Mouse (Mus musculus) yolk sac, embryonic 10.5 days (tissue): ENCODE results near the gene D230025D16Rik.
A peak's percentile ranks its signal among the peaks of the same experiment; 100 is the strongest.

ENCODE experiments used
- DNase-seq: peaks from one replicate; pipeline ENCODE4 v3.0.0-alpha.2; 2017; ENCODE audit warnings: low spot score

The D230025D16Rik gene

GRCm38 (mm10) chr8:105237442-105238142 is 12.6 kb downstream of the D230025D16Rik start:
- no peak for DNase-seq

GRCm38 (mm10) chr8:105241016-105241415 is 16.1 kb downstream of the D230025D16Rik start:
- DNase-seq, result no peak

DNA sequence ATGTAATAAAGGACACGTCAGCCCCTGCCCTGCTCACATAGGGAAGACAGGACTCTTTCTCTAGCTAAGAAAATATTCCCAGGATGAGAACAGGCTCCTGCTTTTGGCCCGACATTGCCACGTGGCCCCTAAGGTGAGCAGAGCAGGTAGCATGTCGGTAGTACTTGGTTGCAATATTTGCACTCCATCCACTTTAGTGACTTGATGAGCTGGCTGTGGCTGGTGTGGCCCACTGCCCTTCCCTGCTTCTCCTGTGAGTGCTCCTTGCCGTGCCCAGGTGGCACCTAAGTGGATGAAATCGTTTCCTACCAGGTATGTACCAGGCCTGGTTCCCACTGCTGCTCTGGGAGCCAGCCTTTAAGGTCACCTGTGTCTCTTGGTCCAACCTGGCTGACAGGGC is 27.0 kb downstream of the D230025D16Rik start:
- no peak for DNase-seq

DNA sequence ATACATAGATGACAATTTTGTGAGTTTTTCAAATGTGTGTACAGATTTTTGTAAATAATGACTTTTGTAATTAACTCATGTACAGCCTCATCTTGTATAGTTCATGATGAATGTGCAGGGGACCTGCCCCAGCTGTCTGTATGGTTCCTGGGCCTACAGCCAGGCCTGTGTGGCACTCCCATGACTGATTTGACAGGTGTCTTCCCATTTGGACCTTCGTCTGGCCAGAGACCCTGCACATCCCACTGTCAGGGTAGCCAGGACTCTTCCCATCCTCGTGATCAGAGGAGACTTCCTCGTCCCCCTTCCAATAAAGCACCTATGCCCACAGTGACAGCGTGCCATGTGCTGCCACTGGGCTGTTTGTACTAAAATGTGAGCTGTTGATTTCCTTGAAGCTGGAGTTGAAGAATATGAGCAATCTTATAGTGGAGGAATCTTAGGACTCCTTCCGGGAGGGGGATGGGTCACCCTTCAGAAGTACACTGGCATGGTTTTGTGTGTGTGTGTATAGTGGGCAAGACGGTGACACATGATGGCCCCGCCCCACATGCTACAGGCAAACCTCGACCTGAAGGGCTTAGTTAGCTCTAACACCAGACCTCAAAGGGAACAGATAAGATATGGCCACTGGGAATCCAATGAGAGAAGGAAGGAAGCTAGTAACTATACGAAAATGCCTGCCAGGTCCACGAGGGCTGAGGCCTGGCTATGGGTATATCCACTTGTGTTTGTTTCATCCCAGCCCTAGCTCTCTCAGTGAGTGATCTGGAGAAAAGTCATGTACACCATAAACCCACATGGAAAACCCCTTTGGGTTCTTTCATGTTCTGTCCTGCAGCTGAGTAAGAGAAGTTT is 28.0 kb downstream of the D230025D16Rik start:
- DNase-seq, result no peak

DNA sequence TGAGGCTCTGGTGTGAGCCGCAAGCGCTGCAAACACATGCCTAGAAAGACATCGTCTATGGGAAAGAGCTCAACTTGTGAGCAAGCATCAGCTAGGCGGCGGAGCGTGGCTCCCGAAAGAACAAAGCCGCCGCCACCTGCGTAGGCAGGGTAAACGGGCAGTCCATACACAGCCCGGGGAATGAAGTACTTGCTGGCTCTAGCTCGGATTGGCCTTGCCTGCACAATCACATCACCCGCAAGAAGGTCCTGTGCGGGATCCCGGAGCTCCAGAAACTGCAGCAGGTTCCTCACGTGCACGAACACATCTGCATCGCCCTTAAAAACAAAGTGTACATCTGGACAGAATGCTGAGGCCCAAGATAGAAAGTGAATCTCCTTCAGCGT is 28.8 kb downstream of the D230025D16Rik start:
- DNase-seq, result no peak

- peak; percentile 91 for DNase-seq
Measured at GRCm38 (mm10) chr8:105254152-105254965, 29.4 kb downstream of the D230025D16Rik start.

DNA sequence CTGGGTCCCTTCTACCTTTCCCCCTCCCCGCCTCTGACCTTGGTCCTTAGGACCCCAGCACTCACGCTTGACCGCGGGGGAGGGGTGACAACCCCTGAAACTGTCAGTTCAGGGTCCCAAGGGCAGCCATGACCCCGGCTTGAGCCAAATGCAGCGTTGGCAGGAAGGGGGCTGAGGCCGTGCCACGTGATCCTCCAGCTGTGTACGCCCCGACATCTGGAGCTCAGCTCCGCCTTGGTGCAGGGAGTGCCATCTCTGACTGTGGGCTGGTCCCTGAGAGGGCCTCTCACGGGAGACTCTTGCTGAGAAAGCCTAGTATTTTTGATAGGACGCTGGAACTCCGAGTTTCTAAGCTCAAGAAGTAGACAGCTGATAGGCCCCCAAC is 30.0 kb downstream of the D230025D16Rik start, which contains the start of gene B3gnt9:
Gene B3gnt9, minus strand, starts transcription at position 188 of the 385 bp plus-strand sequence.
- peak; percentile 74 for DNase-seq

DNA sequence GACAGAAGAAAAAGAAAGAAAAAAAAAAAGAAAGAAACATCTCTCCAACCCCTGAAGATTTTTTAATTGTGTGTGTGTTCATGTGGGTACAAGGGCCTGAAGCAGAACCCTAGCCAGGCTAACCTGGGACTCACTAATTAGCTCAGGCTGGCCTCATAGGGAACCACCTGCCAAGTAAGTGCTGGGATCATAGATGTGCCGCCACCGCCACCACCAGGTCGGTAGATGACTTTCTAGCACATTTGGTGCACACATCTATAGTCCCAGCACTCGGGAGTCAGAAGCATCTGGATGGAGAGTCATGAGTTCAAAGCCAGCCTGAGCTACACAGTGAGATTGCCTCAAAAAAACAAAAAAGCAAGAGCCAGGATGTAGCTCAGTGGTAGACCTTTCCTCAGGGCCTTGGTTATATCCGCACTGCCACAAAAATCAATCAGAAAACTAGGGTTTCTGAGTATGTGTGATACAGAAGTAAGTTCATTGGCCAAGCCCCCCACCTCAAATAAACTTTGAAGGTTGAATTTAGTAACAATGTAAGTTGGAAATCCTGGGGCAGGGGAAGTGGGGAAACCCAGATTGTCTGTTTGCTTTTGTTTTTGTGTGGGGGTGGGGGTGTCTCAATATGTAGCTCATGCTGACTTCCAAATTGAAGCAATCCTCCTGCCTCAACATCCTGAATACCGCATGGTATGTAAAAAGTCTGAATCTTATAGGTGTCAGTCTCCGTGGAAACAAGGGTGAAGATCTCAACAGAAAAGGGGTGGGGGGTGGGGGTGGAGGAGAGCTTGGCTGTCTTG is 32.6 kb downstream of the D230025D16Rik start:
- DNase-seq, result no peak

- no peak for DNase-seq
Measured at GRCm38 (mm10) chr8:105258911-105259720, 34.2 kb downstream of the D230025D16Rik start.

GRCm38 (mm10) chr8:105259721-105260320 is 34.9 kb downstream of the D230025D16Rik start:
- peak; percentile 68 for DNase-seq

GRCm38 (mm10) chr8:105260371-105261099 is 35.6 kb downstream of the D230025D16Rik start:
- no peak for DNase-seq

DNA sequence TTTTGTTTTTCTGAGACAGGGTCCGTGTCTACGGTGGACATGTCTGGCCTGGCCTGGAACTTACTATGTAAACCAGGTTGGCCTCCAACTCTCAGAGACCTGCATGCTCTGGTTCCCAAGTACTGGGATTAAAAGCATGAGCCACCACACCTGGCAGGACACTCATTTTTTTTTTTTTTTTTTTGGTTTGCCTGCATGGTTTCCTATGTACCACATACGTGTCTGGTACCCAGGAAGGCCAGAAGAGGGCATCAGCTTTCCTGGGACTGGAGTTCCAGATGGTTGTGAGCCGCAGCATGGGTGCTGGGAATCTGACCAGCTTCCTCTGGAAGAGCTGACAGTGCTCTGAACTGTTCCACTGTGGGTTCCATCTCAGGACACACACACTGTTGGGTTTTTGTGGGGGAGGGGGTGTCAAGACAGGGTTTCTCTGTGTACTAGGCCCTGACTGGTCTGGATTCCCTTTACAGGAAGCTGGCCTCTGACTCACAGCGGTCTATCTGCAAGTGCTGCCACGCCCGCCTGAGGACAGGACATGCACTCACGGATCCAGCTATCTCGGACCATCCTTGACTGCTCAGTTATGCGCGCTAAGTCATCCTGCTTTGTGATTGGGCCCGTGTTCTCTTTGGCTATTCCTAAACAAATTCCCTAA is 36.5 kb downstream of the D230025D16Rik start:
- DNase-seq, result no peak

DNA sequence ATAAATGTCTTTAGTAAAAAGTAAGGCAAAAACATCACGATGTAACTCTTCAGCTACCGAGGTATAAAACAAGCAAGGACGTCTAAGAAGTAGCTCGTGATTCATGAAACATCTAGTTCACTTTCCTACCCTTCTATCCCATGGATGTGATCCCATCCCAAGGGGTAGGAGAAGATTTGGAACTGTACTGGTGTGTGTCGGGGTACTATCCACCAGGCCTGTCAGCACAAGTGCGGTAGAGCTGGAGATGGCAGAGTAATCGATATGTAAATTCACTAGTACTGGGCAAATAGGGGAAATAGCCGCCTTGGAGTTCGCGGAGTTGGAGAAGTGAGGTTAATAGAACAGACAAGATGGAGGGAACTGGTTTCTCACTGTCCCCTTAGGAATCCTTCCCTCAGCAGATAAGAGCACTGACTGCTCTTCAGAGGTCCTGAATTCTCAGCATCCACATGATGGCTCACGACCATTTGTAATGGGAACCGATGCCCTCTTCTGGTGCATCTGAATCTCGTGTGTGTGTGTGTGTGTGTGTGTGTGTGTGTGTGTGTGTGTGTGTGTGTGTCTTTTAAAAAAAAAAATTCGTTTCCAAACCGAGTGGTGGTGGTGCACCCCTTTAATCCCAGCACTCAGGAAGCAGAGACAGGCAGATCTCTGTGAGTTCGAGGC is 38.4 kb downstream of the D230025D16Rik start:
- DNase-seq, result no peak

GRCm38 (mm10) chr8:105264024-105264982 is 39.4 kb downstream of the D230025D16Rik start, which contains the start of the genes Tradd and Fbxl8:
TSS of gene Tradd (minus strand) at chr8:105264609.
TSS of gene Fbxl8 (plus strand) at chr8:105264648.
- DNase-seq, result peak; percentile 84

- DNase-seq, result peak; percentile 36
Measured at GRCm38 (mm10) chr8:105265128-105265527, 40.2 kb downstream of the D230025D16Rik start.

- DNase-seq, result no peak
Measured at GRCm38 (mm10) chr8:105266775-105267174, 41.8 kb downstream of the D230025D16Rik start.
